Mouse (Mus musculus): ENCODE measurements around the gene Ddr2. TPM values are rescaled to one million over a fixed set of nuclear protein-coding genes. Genes with fewer than 3 reads are reported as not detected.

Gene Ddr2
- polyA plus RNA-seq, 1 experiment from 2014 or later: 12.0 TPM

GRCm38 (mm10) chr1:169971998-169972397 is 138.6 kb downstream of the Ddr2 start:
- Histone ChIP-seq H3K36me3 (no peaks in the 10 kb centered on the region), H3K27ac (peak overlapping the region; percentile 67), H3K9me3 (replicated peaks) (no peaks in the 10 kb centered on the region), H3K4me3 (no peak overlapping the region), H3K4me2 (no peak overlapping the region), H3K27me3 (no peaks in the 10 kb centered on the region), H3K9ac (no peak overlapping the region), H3K4me1 (replicated peaks) (peaks cover 29% of the 10 kb centered on the region)
- ATAC-seq (replicated peaks; ENCODE audit: insufficient number of reproducible peaks, insufficient read depth, low FRiP score, low read depth): no peak
- 18% methylated on average over 2 of the region's 2 CpGs for WGBS

DNA sequence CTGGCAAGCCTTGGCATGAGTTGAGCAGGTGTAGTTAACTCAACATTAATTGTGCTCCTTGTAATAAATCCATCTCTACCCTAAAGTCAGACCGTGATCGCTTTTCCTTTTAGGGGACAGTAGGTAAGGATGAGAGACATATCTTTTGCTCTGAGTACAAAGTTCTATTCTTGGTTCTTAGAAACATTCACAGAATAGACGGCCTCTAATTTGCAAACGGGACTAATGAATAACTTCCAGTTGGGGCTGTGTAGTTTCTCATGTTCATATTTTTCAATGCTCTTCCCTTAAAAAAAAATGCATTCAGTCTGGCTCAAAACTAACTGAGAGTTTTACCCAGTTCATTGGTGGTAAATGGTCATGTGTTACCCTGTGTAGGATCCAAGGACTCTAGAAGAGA is 139.6 kb downstream of the Ddr2 start:
- WGBS: 83% methylated on average over 4 of the region's 4 CpGs
- Histone ChIP-seq H3K4me2 (no peak overlapping the region), H3K27me3 (no peaks in the 10 kb centered on the region), H3K27ac (peak overlapping the region; percentile 67; the same call in 1 of the 2 replicates), H3K4me3 (no peak overlapping the region), H3K9me3 (replicated peaks) (no peaks in the 10 kb centered on the region), H3K36me3 (0 out of 2 replicates have a peak, but pooled peaks cover 5% of the 10 kb centered on the region), H3K4me1 (replicated peaks) (peaks cover 29% of the 10 kb centered on the region), H3K9ac (no peak overlapping the region)
- ATAC-seq (replicated peaks; ENCODE audit: insufficient number of reproducible peaks, insufficient read depth, low FRiP score, low read depth): no peak

- H3K4me3 ChIP-seq: peak overlapping the region; percentile 73
- H3K27ac ChIP-seq: peak overlapping the region; percentile 90
- H3K27me3 ChIP-seq: no peaks in the 10 kb centered on the region
- peak overlapping the region; percentile 50 for H3K9ac ChIP-seq
- peaks cover 29% of the 10 kb centered on the region for H3K4me1 ChIP-seq (replicated peaks)
- H3K9me3 ChIP-seq (replicated peaks): no peaks in the 10 kb centered on the region
- peak overlapping the region; percentile 83 for H3K4me2 ChIP-seq
- peaks cover 18% of the 10 kb centered on the region; the same call in 1 of the 2 replicates for H3K36me3 ChIP-seq
- no peak for ATAC-seq (replicated peaks; ENCODE audit: insufficient number of reproducible peaks, insufficient read depth, low FRiP score, low read depth)
- WGBS: 1% methylated on average over 9 of the region's 9 CpGs
Measured at GRCm38 (mm10) chr1:169969516-169969886, 141.1 kb downstream of the Ddr2 start.

GRCm38 (mm10) chr1:169968792-169969515 is 141.6 kb downstream of the Ddr2 start, which contains the start of gene Hsd17b7:
Hsd17b7 (minus strand) TSS chr1:169969241.
- WGBS: under 1% methylated on average over 48 of the region's 48 CpGs

DNA sequence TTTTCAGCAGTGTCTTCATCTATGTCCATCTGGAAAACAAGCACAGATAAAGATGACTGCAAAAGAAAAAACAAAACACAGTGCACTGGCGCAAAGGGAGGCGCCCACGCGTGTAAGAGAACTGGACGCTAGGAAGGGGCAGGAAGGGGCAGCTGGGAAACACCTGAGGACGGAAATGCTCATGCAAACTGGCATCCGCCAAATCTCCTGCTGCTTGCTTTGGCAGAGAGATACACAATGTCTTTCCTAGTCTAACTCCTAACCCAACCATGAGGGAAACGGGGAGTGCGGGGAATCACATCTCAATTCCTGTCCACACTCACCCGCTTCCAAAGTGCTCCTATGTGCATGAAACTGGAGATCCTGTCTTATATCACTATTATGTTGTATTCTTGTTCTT is 157.5 kb downstream of the Ddr2 start:
- H3K27ac ChIP-seq: no peak overlapping the region
- H3K4me2 ChIP-seq: no peak overlapping the region
- no peak overlapping the region for H3K4me3 ChIP-seq
- H3K27me3 ChIP-seq: no peaks in the 10 kb centered on the region
- 91% methylated on average over 10 of the region's 10 CpGs for WGBS
- peaks cover 46% of the 10 kb centered on the region for H3K36me3 ChIP-seq
- H3K9me3 ChIP-seq (replicated peaks): no peaks in the 10 kb centered on the region
- 0 out of 2 replicates have a peak, but pooled peaks cover 2% of the 10 kb centered on the region for H3K4me1 ChIP-seq (replicated peaks)
- H3K9ac ChIP-seq: no peak overlapping the region
- ATAC-seq (replicated peaks; ENCODE audit: insufficient number of reproducible peaks, insufficient read depth, low FRiP score, low read depth): no peak

More at GRCm38 (mm10) chr1:169968792-169969515, 141.6 kb downstream of the Ddr2 start, which contains the start of gene Hsd17b7:
- no peaks in the 10 kb centered on the region for H3K27me3 ChIP-seq
- peak within 1 kb of the TSS; percentile 90 for H3K27ac ChIP-seq
- peak within 1 kb of the TSS; percentile 83 for H3K4me2 ChIP-seq
- peak within 1 kb of the TSS; percentile 56 for H3K9ac ChIP-seq
- H3K9me3 ChIP-seq (replicated peaks): no peaks in the 10 kb centered on the region
- peak; percentile 100 for ATAC-seq (replicated peaks; ENCODE audit: insufficient number of reproducible peaks, insufficient read depth, low FRiP score, low read depth)
- peak within 1 kb of the TSS; percentile 73 for H3K4me3 ChIP-seq
- peaks cover 29% of the 10 kb centered on the region for H3K4me1 ChIP-seq (replicated peaks)
- H3K36me3 ChIP-seq: peaks cover 23% of the 10 kb centered on the region; the same call in 1 of the 2 replicates

- Histone ChIP-seq H3K9ac (no peak overlapping the region), H3K4me3 (no peak overlapping the region), H3K27me3 (no peaks in the 10 kb centered on the region), H3K4me1 (replicated peaks) (0 out of 2 replicates have a peak, but pooled peaks cover 2% of the 10 kb centered on the region), H3K9me3 (replicated peaks) (no peaks in the 10 kb centered on the region), H3K36me3 (peaks cover 44% of the 10 kb centered on the region), H3K4me2 (no peak overlapping the region), H3K27ac (no peak overlapping the region)
- no peak for ATAC-seq (replicated peaks; ENCODE audit: insufficient number of reproducible peaks, insufficient read depth, low FRiP score, low read depth)
- 95% methylated on average over 10 of the region's 10 CpGs for WGBS
Measured at GRCm38 (mm10) chr1:169952636-169953035, 157.9 kb downstream of the Ddr2 start.

DNA sequence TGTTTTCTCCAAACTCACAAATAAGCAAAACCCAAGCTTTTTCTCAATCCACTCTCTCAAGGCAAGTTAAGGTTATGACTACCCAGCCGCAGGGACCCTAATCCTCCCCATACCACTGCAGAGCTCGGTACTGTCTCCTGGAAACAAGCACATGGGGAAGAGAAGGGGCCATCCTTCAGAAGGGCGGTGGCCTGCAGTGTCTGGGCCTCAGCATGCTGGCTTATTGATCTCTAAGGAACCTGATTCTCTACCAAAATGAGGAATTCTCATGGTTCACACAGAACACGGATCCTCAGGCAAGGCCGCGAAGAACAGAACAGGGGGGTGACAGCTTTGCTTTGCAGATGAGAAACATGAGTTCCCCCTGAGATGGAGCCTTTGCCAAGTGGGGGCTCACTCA is 159.0 kb downstream of the Ddr2 start:
- Histone ChIP-seq H3K4me3 (no peak overlapping the region), H3K9me3 (replicated peaks) (no peaks in the 10 kb centered on the region), H3K4me1 (replicated peaks) (0 out of 2 replicates have a peak, but pooled peaks cover 2% of the 10 kb centered on the region), H3K27me3 (no peaks in the 10 kb centered on the region), H3K27ac (no peak overlapping the region), H3K36me3 (peaks cover 40% of the 10 kb centered on the region), H3K9ac (no peak overlapping the region), H3K4me2 (no peak overlapping the region)
- WGBS: 92% methylated on average over 6 of the region's 6 CpGs
- no peak for ATAC-seq (replicated peaks; ENCODE audit: insufficient number of reproducible peaks, insufficient read depth, low FRiP score, low read depth)

DNA sequence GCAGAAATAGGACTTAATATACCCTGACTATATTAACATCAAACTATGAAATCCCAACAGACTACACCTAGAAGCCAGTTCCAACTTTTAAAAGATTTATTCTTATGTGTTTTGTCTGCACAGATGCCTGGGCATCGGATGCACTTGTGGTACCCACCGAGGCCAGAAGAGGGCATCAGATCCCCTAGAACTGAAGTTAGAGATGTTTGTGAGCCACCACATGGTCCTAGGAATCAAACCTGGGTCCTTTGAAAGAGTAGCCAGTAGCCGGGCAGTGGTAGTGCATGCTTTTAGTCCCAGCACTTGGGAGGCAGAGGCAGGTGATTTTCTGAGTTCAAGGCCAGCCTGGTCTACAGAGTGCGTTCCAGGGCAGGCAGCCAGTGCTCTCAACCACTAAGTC is 159.9 kb downstream of the Ddr2 start:
- Histone ChIP-seq H3K4me2 (no peak overlapping the region), H3K4me3 (no peak overlapping the region), H3K9ac (no peak overlapping the region), H3K9me3 (replicated peaks) (no peaks in the 10 kb centered on the region), H3K36me3 (peaks cover 33% of the 10 kb centered on the region), H3K27me3 (no peaks in the 10 kb centered on the region), H3K27ac (no peak overlapping the region), H3K4me1 (replicated peaks) (0 out of 2 replicates have a peak, but pooled peaks cover 2% of the 10 kb centered on the region)
- 89% methylated on average over 4 of the region's 4 CpGs for WGBS
- ATAC-seq (replicated peaks; ENCODE audit: insufficient number of reproducible peaks, insufficient read depth, low FRiP score, low read depth): no peak

GRCm38 (mm10) chr1:169949981-169950380 is 160.6 kb downstream of the Ddr2 start:
- Histone ChIP-seq H3K27ac (peak overlapping the region; percentile 42; the same call in 1 of the 2 replicates), H3K27me3 (no peaks in the 10 kb centered on the region), H3K36me3 (peaks cover 27% of the 10 kb centered on the region), H3K9ac (no peak overlapping the region), H3K9me3 (replicated peaks) (no peaks in the 10 kb centered on the region), H3K4me2 (0 out of 2 replicates have a peak overlapping the region, but pooled peaks have one; percentile 6), H3K4me1 (replicated peaks) (0 out of 2 replicates have a peak, but pooled peaks cover 2% of the 10 kb centered on the region), H3K4me3 (no peak overlapping the region)
- no peak for ATAC-seq (replicated peaks; ENCODE audit: insufficient number of reproducible peaks, insufficient read depth, low FRiP score, low read depth)
- WGBS: 37% methylated on average over 7 of the region's 7 CpGs

GRCm38 (mm10) chr1:169948866-169949265 is 161.7 kb downstream of the Ddr2 start:
- 67% methylated on average over 7 of the region's 7 CpGs for WGBS
- no peak for ATAC-seq (replicated peaks; ENCODE audit: insufficient number of reproducible peaks, insufficient read depth, low FRiP score, low read depth)
- no peaks in the 10 kb centered on the region for H3K9me3 ChIP-seq (replicated peaks)
- 0 out of 2 replicates have a peak, but pooled peaks cover 2% of the 10 kb centered on the region for H3K4me1 ChIP-seq (replicated peaks)
- H3K27me3 ChIP-seq: no peaks in the 10 kb centered on the region
- no peak overlapping the region for H3K9ac ChIP-seq
- no peak overlapping the region for H3K4me2 ChIP-seq
- no peak overlapping the region for H3K4me3 ChIP-seq
- H3K27ac ChIP-seq: no peak overlapping the region
- peaks cover 18% of the 10 kb centered on the region; the same call in 1 of the 2 replicates for H3K36me3 ChIP-seq

GRCm38 (mm10) chr1:169948280-169948679 is 162.3 kb downstream of the Ddr2 start:
- H3K4me3 ChIP-seq: no peak overlapping the region
- H3K4me2 ChIP-seq: no peak overlapping the region
- ATAC-seq (replicated peaks; ENCODE audit: insufficient number of reproducible peaks, insufficient read depth, low FRiP score, low read depth): no peak
- WGBS: 64% methylated on average over 7 of the region's 7 CpGs
- peaks cover 14% of the 10 kb centered on the region; the same call in 1 of the 2 replicates for H3K36me3 ChIP-seq
- no peaks in the 10 kb centered on the region for H3K27me3 ChIP-seq
- H3K9me3 ChIP-seq (replicated peaks): no peaks in the 10 kb centered on the region
- H3K27ac ChIP-seq: no peak overlapping the region
- H3K9ac ChIP-seq: no peak overlapping the region
- H3K4me1 ChIP-seq (replicated peaks): 0 out of 2 replicates have a peak, but pooled peaks cover 2% of the 10 kb centered on the region

Data from heart, embryonic 15.5 days (tissue).